Mouse (Mus musculus) thymus, postnatal 0 days (tissue): ENCODE measurements at regions not wholly inside any gene's neighbourhood (a gene's known extent, or its start where the extent isn't known, plus 50 kb on each side); places are given as distances from the start of the nearest gene placed in this dataset.

Experiments
- DNase-seq: peaks from one replicate; pipeline ENCODE4 v3.0.0-alpha.2; 2015; ENCODE audit warnings: low spot score

GRCm38 (mm10) chr11:17461701-17462100, 204.3 kb downstream of the C1d start:
- DNase-seq: no peak

GRCm38 (mm10) chr11:17464875-17465274, 207.5 kb downstream of the C1d start:
- no peak for DNase-seq

- no peak for DNase-seq
Observed at GRCm38 (mm10) chr11:17468431-17469165, 211.2 kb downstream of the C1d start.

- DNase-seq: no peak
Observed at GRCm38 (mm10) chr11:17481436-17481996, 224.1 kb downstream of the C1d start.

GRCm38 (mm10) chr11:17483849-17484441, 226.6 kb downstream of the C1d start:
- DNase-seq: no peak

GRCm38 (mm10) chr11:17501120-17502043, 244.0 kb downstream of the C1d start:
- DNase-seq: no peak

- DNase-seq: no peak
Observed at GRCm38 (mm10) chr11:17502052-17502451, 244.7 kb downstream of the C1d start.

- DNase-seq: no peak
Observed at GRCm38 (mm10) chr11:17522220-17522919, 265.0 kb downstream of the C1d start.

- DNase-seq: no peak
Observed at GRCm38 (mm10) chr11:17523329-17523728, 265.9 kb downstream of the C1d start.

GRCm38 (mm10) chr11:17524985-17525775, 267.8 kb downstream of the C1d start:
- no peak for DNase-seq

GRCm38 (mm10) chr11:17526476-17526875, 269.1 kb downstream of the C1d start:
- no peak for DNase-seq

GRCm38 (mm10) chr11:17528609-17529008, 271.2 kb downstream of the C1d start:
- no peak for DNase-seq

GRCm38 (mm10) chr11:17533706-17534105, 276.3 kb downstream of the C1d start:
- DNase-seq: no peak

- DNase-seq: no peak
Observed at GRCm38 (mm10) chr11:17546286-17546685, 288.9 kb downstream of the C1d start.

GRCm38 (mm10) chr11:17549148-17549547, 291.8 kb downstream of the C1d start:
- DNase-seq: no peak

GRCm38 (mm10) chr11:17555276-17555675, 297.9 kb downstream of the C1d start:
- no peak for DNase-seq

- no peak for DNase-seq
Observed at GRCm38 (mm10) chr11:17591780-17592487, 334.6 kb downstream of the C1d start.

GRCm38 (mm10) chr11:17603726-17604493, 346.5 kb downstream of the C1d start:
- no peak for DNase-seq
